Mouse (Mus musculus) intestine, embryonic 14.5 days (tissue): Measurements from ENCODE around the gene Mtor. TPM values are rescaled to one million over a fixed set of nuclear protein-coding genes. Genes with fewer than 3 reads are reported as not detected.

Source experiments
- ATAC-seq: fragments of 200-750 bp; cut with Nextera tagmentation; replicated peaks from 2 replicates; pipeline ENCODE4 v1.8.0; 2017; ENCODE audit warnings: low read depth, moderate number of reproducible peaks, moderate TSS enrichment, moderate library complexity; ENCODE audit not compliant: low FRiP score, low TSS enrichment
- DNase-seq: peaks from one replicate; pipeline ENCODE4 v3.0.0-alpha.2; 2018; ENCODE audit warnings: low spot score
- H3K27ac ChIP-seq: fragments of 300-500 bp; sonication (generic); 2 replicates; pipeline ENCODE4 v1.5.1; 2014; ENCODE audit warnings: low read depth, mild to moderate bottlenecking, control low read depth
- H3K27me3 ChIP-seq: fragments of 300-500 bp; sonication (generic); replicated peaks from 2 replicates; pipeline ENCODE4 v1.6.1; 2014; ENCODE audit warnings: low read length, control low read depth; ENCODE audit not compliant: control insufficient read depth, insufficient read depth
- H3K36me3 ChIP-seq: fragments of 300-500 bp; sonication (generic); 2 replicates; pipeline ENCODE4 v1.6.1; 2014; ENCODE audit warnings: low read length, control low read depth; ENCODE audit not compliant: control insufficient read depth, insufficient read depth
- H3K4me1 ChIP-seq: fragments of 300-500 bp; sonication (generic); replicated peaks from 2 replicates; pipeline ENCODE4 v1.6.1; 2014; ENCODE audit warnings: low read length, control low read depth, mixed read lengths; ENCODE audit not compliant: control insufficient read depth, insufficient read depth
- H3K4me2 ChIP-seq: fragments of 300-500 bp; sonication (generic); 2 replicates; pipeline ENCODE4 v1.6.1; 2014; ENCODE audit warnings: low read length
- H3K4me3 ChIP-seq: fragments of 300-500 bp; sonication (generic); 2 replicates; pipeline ENCODE4 v1.5.1; 2014; ENCODE audit warnings: low read depth, low read length, control low read depth, mixed read lengths
- H3K9ac ChIP-seq: fragments of 300-500 bp; sonication (generic); 2 replicates; pipeline ENCODE4 v1.6.1; 2014; ENCODE audit warnings: mild to moderate bottlenecking, low read length
- H3K9me3 ChIP-seq: fragments of 300-500 bp; sonication (generic); 2 replicates; pipeline ENCODE4 v1.6.1; 2016; ENCODE audit warnings: low read length, control low read depth; ENCODE audit not compliant: control insufficient read depth
- WGBS: fragments of 180-500 bp; shearing (Covaris S2); extraction: QIAGEN DNeasy Blood & Tissue Kit; methylation state at CpG from one replicate; pipeline ENCODE4 v1.1.7; 2014; 5-methylcytosine and 5-hydroxymethylcytosine counted together
- polyA plus RNA-seq: library from polyadenylated mRNA; unstranded; fragments of >200 nt; fragmentation: Nextera tagmentation; extraction: Ambion mirVana; gene quantifications from 2 replicates; pipeline ENCODE4 v1.2.1, GENCODE M21; 2014

Mtor gene
- polyA plus RNA-seq, 1 experiment from 2014 or later = 20.8 TPM

GRCm38 (mm10) chr4:148484511-148484910 lies 36.1 kb downstream of the Mtor start:
- peaks cover 93% of the 10 kb centered on the region for H3K36me3 ChIP-seq
- 96% methylated on average over 12 of the region's 12 CpGs for WGBS
- H3K4me1 ChIP-seq = no peaks in the 10 kb centered on the region

GRCm38 (mm10) chr4:148487841-148488240 lies 39.4 kb downstream of the Mtor start:
- Histone ChIP-seq H3K4me2 (no peak overlapping the region), H3K27ac (no peak overlapping the region), H3K36me3 (peaks cover 97% of the 10 kb centered on the region), H3K9me3 (no peaks in the 10 kb centered on the region), H3K4me1 (no peaks in the 10 kb centered on the region), H3K4me3 (no peak overlapping the region), H3K9ac (no peak overlapping the region), H3K27me3 (no peaks in the 10 kb centered on the region)
- 74% methylated on average over 2 of the region's 2 CpGs for WGBS
- DNase-seq = no peak
- no peak for ATAC-seq

More at GRCm38 (mm10) chr4:148484511-148484910, 36.1 kb downstream of the Mtor start:
- Histone ChIP-seq H3K4me2 (no peak overlapping the region), H3K9ac (no peak overlapping the region), H3K4me3 (no peak overlapping the region), H3K27ac (no peak overlapping the region), H3K9me3 (no peaks in the 10 kb centered on the region), H3K27me3 (no peaks in the 10 kb centered on the region)
- ATAC-seq = no peak
- no peak for DNase-seq

- H3K4me2 ChIP-seq = no peak overlapping the region
- H3K9ac ChIP-seq = no peak overlapping the region
- H3K4me3 ChIP-seq = no peak overlapping the region
- no peak overlapping the region for H3K27ac ChIP-seq
- H3K9me3 ChIP-seq = no peaks in the 10 kb centered on the region
- ATAC-seq = no peak
- peaks cover 78% of the 10 kb centered on the region for H3K36me3 ChIP-seq
- no peaks in the 10 kb centered on the region for H3K4me1 ChIP-seq
- 64% methylated on average over 6 of the region's 6 CpGs for WGBS
- DNase-seq = no peak
- H3K27me3 ChIP-seq = no peaks in the 10 kb centered on the region
Observed at GRCm38 (mm10) chr4:148490502-148490901, 42.1 kb downstream of the Mtor start.

- DNase-seq (no peak), ATAC-seq (no peak)
- Histone ChIP-seq H3K4me1 (no peaks in the 10 kb centered on the region), H3K27me3 (no peaks in the 10 kb centered on the region), H3K4me3 (no peak overlapping the region), H3K9ac (no peak overlapping the region), H3K4me2 (no peak overlapping the region), H3K9me3 (no peaks in the 10 kb centered on the region), H3K27ac (no peak overlapping the region), H3K36me3 (peaks cover 76% of the 10 kb centered on the region)
- WGBS = 84% methylated on average over 7 of the region's 7 CpGs
Observed at GRCm38 (mm10) chr4:148491448-148491847, 43.0 kb downstream of the Mtor start.

- 91% methylated on average over 6 of the region's 6 CpGs for WGBS
- Histone ChIP-seq H3K9me3 (no peaks in the 10 kb centered on the region), H3K36me3 (peaks cover 64% of the 10 kb centered on the region), H3K4me3 (no peak overlapping the region), H3K9ac (no peak overlapping the region), H3K27ac (no peak overlapping the region), H3K4me1 (no peaks in the 10 kb centered on the region), H3K27me3 (no peaks in the 10 kb centered on the region), H3K4me2 (no peak overlapping the region)
- no peak for ATAC-seq
- DNase-seq = no peak
Observed at GRCm38 (mm10) chr4:148495160-148495559, 46.7 kb downstream of the Mtor start.

- Histone ChIP-seq H3K4me2 (no peak overlapping the region), H3K9ac (no peak overlapping the region), H3K36me3 (peaks cover 60% of the 10 kb centered on the region), H3K27ac (no peak overlapping the region), H3K4me3 (no peak overlapping the region), H3K9me3 (no peaks in the 10 kb centered on the region), H3K4me1 (no peaks in the 10 kb centered on the region), H3K27me3 (no peaks in the 10 kb centered on the region)
- ATAC-seq = no peak
- no peak for DNase-seq
- 83% methylated on average over 25 of the region's 25 CpGs for WGBS
Observed at GRCm38 (mm10) chr4:148495874-148496689, 47.7 kb downstream of the Mtor start.

- H3K4me1 ChIP-seq = no peaks in the 10 kb centered on the region
- DNase-seq (no peak), ATAC-seq (no peak; the same call in 1 of the 2 replicates)
- H3K9ac ChIP-seq = no peak within 1 kb of the TSS
- no peak within 1 kb of the TSS for H3K27ac ChIP-seq
- no peak within 1 kb of the TSS for H3K4me2 ChIP-seq
- H3K4me3 ChIP-seq = no peak within 1 kb of the TSS
- no peaks in the 10 kb centered on the region for H3K27me3 ChIP-seq
- WGBS = 39% methylated on average over 4 of the region's 4 CpGs
- H3K9me3 ChIP-seq = no peaks in the 10 kb centered on the region
- peaks cover 41% of the 10 kb centered on the region for H3K36me3 ChIP-seq
Observed at GRCm38 (mm10) chr4:148500410-148500867, 52.0 kb downstream of the Mtor start, which contains the start of gene Angptl7. Angptl7 (minus strand) TSS chr4:148500460.

- 25% methylated on average over 8 of the region's 8 CpGs for WGBS
- DNase-seq (no peak), ATAC-seq (no peak)
- H3K4me3 ChIP-seq = no peak overlapping the region
- no peaks in the 10 kb centered on the region for H3K4me1 ChIP-seq
- H3K9me3 ChIP-seq = no peaks in the 10 kb centered on the region
- no peak overlapping the region for H3K4me2 ChIP-seq
- H3K27me3 ChIP-seq = no peaks in the 10 kb centered on the region
- peaks cover 32% of the 10 kb centered on the region for H3K36me3 ChIP-seq
- H3K27ac ChIP-seq = no peak overlapping the region
- H3K9ac ChIP-seq = no peak overlapping the region
Observed at GRCm38 (mm10) chr4:148504497-148504959, 56.1 kb downstream of the Mtor start.

GRCm38 (mm10) chr4:148507585-148507984 lies 59.2 kb downstream of the Mtor start:
- 89% methylated on average over 5 of the region's 5 CpGs for WGBS
- DNase-seq = no peak

More at GRCm38 (mm10) chr4:148507585-148507984, 59.2 kb downstream of the Mtor start:
- no peak for ATAC-seq
- Histone ChIP-seq H3K4me3 (no peak overlapping the region), H3K27ac (no peak overlapping the region), H3K4me2 (no peak overlapping the region), H3K9ac (no peak overlapping the region), H3K27me3 (no peaks in the 10 kb centered on the region), H3K4me1 (no peaks in the 10 kb centered on the region), H3K36me3 (peaks cover 27% of the 10 kb centered on the region), H3K9me3 (no peaks in the 10 kb centered on the region)
